14 mouse cellular contexts compared by ENCODE assay signal in genomic region chr1:159923010-159923409, GRCm38 (mm10).
DNase-seq lines count a peak whose midpoint lies in the region; ATAC-seq and TF ChIP-seq lines count a peak whose summit lies in the region.
"Had no signal": no experiment of that assay in that cellular context is flagged by ENCODE, and none has a peak within 500 bp of the region (broad histone marks: within the 10 kb centered on the region; RNA-seq: fewer than 3 reads in every experiment).

No protein-coding gene starts in this region.

- peak; percentile 22 for DNase-seq in kidney, adult 2 months
- DNase-seq in adipocyte (ENCODE audit: low spot score) (peak; percentile 94), MN1 (ENCODE audit: low spot score) (no peak)
- peak; percentile 42 for DNase-seq in heart, postnatal 0 days (ENCODE audit: low spot score)
- DNase-seq in frontal cortex, adult 2 months (ENCODE audit: extremely low spot score in 1 of 2, low spot score in 1 of 2): no peak
- DNase-seq: cerebellum, postnatal 14 days; retina, postnatal 1 day had no signal

- H3K27me3 ChIP-seq in kidney, adult 2 months (replicated peaks; ENCODE audit: control insufficient read depth, insufficient read depth, low read length): no peaks in the 10 kb centered on the region; the same call in 1 of the 2 replicates
- H3K27me3 ChIP-seq in kidney, embryonic 15.5 days: no peaks in the 10 kb centered on the region
- no peaks in the 10 kb centered on the region for H3K27me3 ChIP-seq in heart, postnatal 0 days (ENCODE audit: control insufficient read depth, insufficient read depth, low read length)
- no peaks in the 10 kb centered on the region for H3K27me3 ChIP-seq in neural tube, embryonic 15.5 days (replicated peaks)
- H3K27me3 ChIP-seq: forebrain, embryonic 12.5 days; heart, embryonic 15.5 days; limb, embryonic 15.5 days had no signal

- no peak overlapping the region for H3K27ac ChIP-seq in kidney, adult 2 months (ENCODE audit: insufficient read depth, low read depth, low read length)
- no peak overlapping the region for H3K27ac ChIP-seq in kidney, embryonic 15.5 days
- peak overlapping the region; percentile 17; the same call in 1 of the 2 replicates for H3K27ac ChIP-seq in heart, postnatal 0 days (ENCODE audit: low read depth)
- no peak overlapping the region for H3K27ac ChIP-seq in neural tube, embryonic 15.5 days (replicated peaks)
- H3K27ac ChIP-seq: forebrain, embryonic 12.5 days; heart, embryonic 15.5 days; limb, embryonic 15.5 days had no signal

- no peaks in the 10 kb centered on the region for H3K9me3 ChIP-seq in kidney, embryonic 15.5 days (replicated peaks)
- no peaks in the 10 kb centered on the region for H3K9me3 ChIP-seq in heart, postnatal 0 days (replicated peaks; ENCODE audit: control insufficient read depth, low read length)
- no peaks in the 10 kb centered on the region for H3K9me3 ChIP-seq in neural tube, embryonic 15.5 days (replicated peaks)
- H3K9me3 ChIP-seq: forebrain, embryonic 12.5 days; heart, embryonic 15.5 days; limb, embryonic 15.5 days had no signal

- H3K36me3 ChIP-seq in kidney, adult 2 months (ENCODE audit: control insufficient read depth, insufficient read depth, low read length): no peaks in the 10 kb centered on the region
- H3K36me3 ChIP-seq in kidney, embryonic 15.5 days: no peaks in the 10 kb centered on the region
- H3K36me3 ChIP-seq in heart, postnatal 0 days (replicated peaks; ENCODE audit: control insufficient read depth, insufficient read depth, low read length): no peaks in the 10 kb centered on the region
- no peaks in the 10 kb centered on the region for H3K36me3 ChIP-seq in neural tube, embryonic 15.5 days
- H3K36me3 ChIP-seq: forebrain, embryonic 12.5 days; heart, embryonic 15.5 days; limb, embryonic 15.5 days had no signal

- ATAC-seq in kidney, embryonic 15.5 days (replicated peaks; ENCODE audit: low FRiP score): no peak
- ATAC-seq in heart, postnatal 0 days (ENCODE audit: insufficient read depth, low read depth): peak; percentile 44
- peak; percentile 86 for ATAC-seq in megakaryocyte, adult 5-6 weeks (ENCODE audit: poor library complexity, severe bottlenecking)
- no peak for ATAC-seq in neural tube, embryonic 15.5 days (ENCODE audit: low FRiP score)
- ATAC-seq: midbrain, embryonic 16.5 days had no signal

- no peak for TF ChIP-seq CTCF in kidney, adult 2 months (conservative IDR thresholded peaks at IDR 0.05; ENCODE audit: insufficient read depth, insufficient read length, low read depth, low read length)
- TF ChIP-seq CTCF in heart, postnatal 0 days (IDR thresholded peaks at IDR 0.05; ENCODE audit: low read depth): no peak

- no peak overlapping the region for H3K4me2 ChIP-seq in kidney, embryonic 15.5 days
- no peak overlapping the region for H3K4me2 ChIP-seq in heart, postnatal 0 days (ENCODE audit: low read depth, low read length)
- no peak overlapping the region for H3K4me2 ChIP-seq in neural tube, embryonic 15.5 days
- H3K4me2 ChIP-seq: forebrain, embryonic 12.5 days; heart, embryonic 15.5 days; limb, embryonic 15.5 days had no signal

- no peak overlapping the region for H3K4me3 ChIP-seq in kidney, adult 2 months (ENCODE audit: insufficient read depth, low read depth, low read length)
- no peak overlapping the region for H3K4me3 ChIP-seq in kidney, embryonic 15.5 days (replicated peaks)
- no peak overlapping the region for H3K4me3 ChIP-seq in heart, postnatal 0 days (ENCODE audit: low read depth, low read length)
- no peak overlapping the region for H3K4me3 ChIP-seq in neural tube, embryonic 15.5 days (replicated peaks)
- H3K4me3 ChIP-seq: forebrain, embryonic 12.5 days; heart, embryonic 15.5 days; limb, embryonic 15.5 days had no signal

- no peaks in the 10 kb centered on the region for H3K4me1 ChIP-seq in kidney, adult 2 months (ENCODE audit: control insufficient read depth, insufficient read depth, low read length)
- no peaks in the 10 kb centered on the region for H3K4me1 ChIP-seq in kidney, embryonic 15.5 days
- no peaks in the 10 kb centered on the region for H3K4me1 ChIP-seq in heart, postnatal 0 days (ENCODE audit: control insufficient read depth, insufficient read depth)
- no peaks in the 10 kb centered on the region for H3K4me1 ChIP-seq in neural tube, embryonic 15.5 days
- H3K4me1 ChIP-seq: forebrain, embryonic 12.5 days; heart, embryonic 15.5 days; limb, embryonic 15.5 days had no signal

- TF ChIP-seq EP300 in heart, postnatal 0 days (IDR thresholded peaks at IDR 0.05; ENCODE audit: low read depth): no peak

- WGBS in kidney, adult 2 months: 77% methylated on average over 7 of the region's 7 CpGs
- whole genome bisulfite sequencing in kidney, embryonic 15.5 days: 81% methylated on average over 7 of the region's 7 CpGs
- WGBS in heart, postnatal 0 days: 74% methylated on average over 7 of the region's 7 CpGs
- 93% methylated on average over 7 of the region's 7 CpGs for WGBS in neural tube, embryonic 15.5 days

- H3K9ac ChIP-seq in kidney, embryonic 15.5 days: no peak overlapping the region
- no peak overlapping the region for H3K9ac ChIP-seq in heart, postnatal 0 days (replicated peaks; ENCODE audit: low read depth, low read length)
- no peak overlapping the region for H3K9ac ChIP-seq in neural tube, embryonic 15.5 days (replicated peaks)
- H3K9ac ChIP-seq: forebrain, embryonic 12.5 days; heart, embryonic 15.5 days; limb, embryonic 15.5 days had no signal

- TF ChIP-seq POLR2A in kidney, adult 2 months (IDR thresholded peaks at IDR 0.05; ENCODE audit: low read depth, low read length): no peak

Comparison
In these comparisons a context has a peak if more than half of its experiments do, and no peak if none do; other contexts are left out.
1. DNase-seq: peak in kidney, adult 2 months (single experiment), adipocyte (single experiment) and heart, postnatal 0 days (single experiment); none in frontal cortex, adult 2 months (0 of 2) and MN1 (single experiment).
2. ATAC-seq: peak in heart, postnatal 0 days (single experiment) and megakaryocyte, adult 5-6 weeks (single experiment); none in kidney, embryonic 15.5 days (single experiment) and neural tube, embryonic 15.5 days (single experiment).